Mouse (Mus musculus): ENCODE data around the gene E2f1. TPM values are rescaled to one million over a fixed set of nuclear protein-coding genes. Genes with fewer than 3 reads are reported as not detected.

Gene E2f1
- polyA plus RNA-seq, 1 experiment from 2014 or later, result 30.7 TPM

DNA sequence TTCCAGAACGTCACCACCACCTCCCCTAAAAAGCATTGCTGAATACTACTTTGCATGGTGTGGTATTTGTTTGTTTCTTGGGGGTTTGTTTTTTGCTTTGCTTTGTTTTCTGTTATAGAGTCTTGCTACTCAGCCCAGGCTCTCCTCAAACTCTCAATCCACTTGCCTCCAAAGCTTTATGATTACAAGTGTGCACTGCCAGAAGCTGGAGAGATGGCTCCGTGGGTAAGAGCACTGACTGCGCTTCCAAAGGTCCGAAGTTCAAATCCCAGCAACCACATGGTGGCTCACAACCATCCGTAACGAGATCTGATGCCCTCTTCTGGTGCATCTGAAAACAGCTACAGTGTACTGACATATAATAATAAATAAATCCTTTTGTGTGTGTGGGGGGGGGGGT, 30.9 kb upstream of the E2f1 start:
- no peak overlapping the region for H3K4me3 ChIP-seq
- ATAC-seq (ENCODE audit: low FRiP score), result no peak
- H3K27ac ChIP-seq, result no peak overlapping the region
- no peaks in the 10 kb centered on the region for H3K9me3 ChIP-seq (replicated peaks)
- H3K27me3 ChIP-seq, result no peaks in the 10 kb centered on the region
- WGBS, result 68% methylated on average over 6 of the region's 6 CpGs
- peaks cover 13% of the 10 kb centered on the region for H3K4me1 ChIP-seq
- H3K4me2 ChIP-seq (replicated peaks), result no peak overlapping the region
- no peak overlapping the region for H3K9ac ChIP-seq
- no peaks in the 10 kb centered on the region for H3K36me3 ChIP-seq

DNA sequence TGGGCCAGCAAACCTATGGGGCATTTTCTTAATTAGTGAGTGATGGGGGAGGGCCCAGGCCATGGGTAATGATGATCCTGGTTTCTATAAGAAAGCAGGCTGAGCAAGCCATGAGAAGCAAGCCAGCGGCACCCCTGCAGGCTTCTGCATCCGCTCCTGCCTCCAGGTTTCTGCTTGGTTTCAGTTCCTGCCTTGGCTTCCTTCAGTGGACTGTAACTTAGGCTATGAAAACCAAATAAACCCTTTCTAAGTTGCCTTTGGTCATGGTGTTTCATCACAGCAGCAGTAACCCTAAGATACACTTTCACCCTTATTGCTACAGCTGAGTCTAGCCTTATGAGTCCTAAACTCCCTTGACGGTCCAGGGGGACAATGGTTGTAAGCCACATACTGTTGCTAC, 27.7 kb upstream of the E2f1 start:
- Histone ChIP-seq H3K9me3 (replicated peaks) (no peaks in the 10 kb centered on the region), H3K9ac (no peak overlapping the region), H3K4me1 (peaks cover under 1% of the 10 kb centered on the region; the same call in 1 of the 2 replicates), H3K27ac (no peak overlapping the region), H3K4me2 (replicated peaks) (no peak overlapping the region), H3K27me3 (no peaks in the 10 kb centered on the region), H3K4me3 (no peak overlapping the region), H3K36me3 (peaks cover 13% of the 10 kb centered on the region; the same call in 1 of the 2 replicates)
- WGBS, result 92% methylated on average over 3 of the region's 3 CpGs
- no peak for ATAC-seq (ENCODE audit: low FRiP score)

DNA sequence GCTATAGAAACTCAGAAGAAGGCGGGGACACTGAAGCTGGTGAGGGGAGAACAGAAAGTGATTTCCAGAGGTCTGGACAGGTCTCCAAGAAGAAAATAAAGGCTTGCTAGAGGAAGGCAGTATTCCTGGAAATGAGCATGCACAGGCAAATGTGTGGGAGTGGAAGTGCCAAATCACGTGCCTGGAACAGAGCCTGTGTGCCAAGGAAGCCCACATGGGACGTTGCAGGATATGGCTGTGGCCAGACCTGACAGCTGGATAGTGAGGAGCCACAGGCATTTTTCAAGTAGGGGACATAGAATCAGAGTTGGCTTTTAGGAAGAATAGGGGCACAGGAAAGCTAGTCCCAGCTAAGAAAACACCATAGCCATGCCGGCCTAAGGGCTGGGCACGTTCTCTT, 26.1 kb upstream of the E2f1 start:
- ATAC-seq (ENCODE audit: low FRiP score), result no peak
- 78% methylated on average over 5 of the region's 5 CpGs for WGBS

DNA sequence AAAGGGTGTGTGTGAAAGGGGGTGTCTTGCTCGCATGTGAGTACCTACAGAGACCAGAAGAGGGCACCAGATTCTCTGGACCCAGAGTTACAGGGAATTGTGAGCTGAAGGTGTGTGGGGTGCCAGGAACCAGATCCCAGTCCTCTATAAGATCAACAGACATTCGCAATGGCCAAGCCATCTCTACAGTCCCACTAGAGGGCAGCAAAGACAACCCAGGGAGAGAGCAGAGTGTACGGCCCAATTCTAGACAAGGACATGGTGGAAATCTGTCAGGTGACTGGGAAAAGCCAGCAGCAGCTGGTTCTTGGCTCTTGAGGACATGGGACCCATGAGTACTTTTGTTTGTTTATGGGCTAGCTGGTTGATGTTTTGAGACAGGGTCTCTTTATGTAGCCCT, 23.3 kb upstream of the E2f1 start:
- H3K4me2 ChIP-seq (replicated peaks), result no peak overlapping the region
- no peaks in the 10 kb centered on the region for H3K9me3 ChIP-seq (replicated peaks)
- H3K36me3 ChIP-seq, result peaks cover 13% of the 10 kb centered on the region; the same call in 1 of the 2 replicates
- H3K27me3 ChIP-seq, result no peaks in the 10 kb centered on the region
- ATAC-seq (ENCODE audit: low FRiP score), result no peak
- H3K9ac ChIP-seq, result no peak overlapping the region
- H3K4me3 ChIP-seq, result no peak overlapping the region
- 61% methylated on average over 3 of the region's 3 CpGs for WGBS
- H3K4me1 ChIP-seq, result no peaks in the 10 kb centered on the region
- no peak overlapping the region for H3K27ac ChIP-seq

More for the DNA sequence above, 26.1 kb upstream of the E2f1 start:
- Histone ChIP-seq H3K9me3 (replicated peaks) (no peaks in the 10 kb centered on the region), H3K36me3 (peaks cover 13% of the 10 kb centered on the region; the same call in 1 of the 2 replicates), H3K27ac (no peak overlapping the region), H3K4me2 (replicated peaks) (no peak overlapping the region), H3K9ac (no peak overlapping the region), H3K27me3 (no peaks in the 10 kb centered on the region), H3K4me3 (no peak overlapping the region), H3K4me1 (no peaks in the 10 kb centered on the region)

DNA sequence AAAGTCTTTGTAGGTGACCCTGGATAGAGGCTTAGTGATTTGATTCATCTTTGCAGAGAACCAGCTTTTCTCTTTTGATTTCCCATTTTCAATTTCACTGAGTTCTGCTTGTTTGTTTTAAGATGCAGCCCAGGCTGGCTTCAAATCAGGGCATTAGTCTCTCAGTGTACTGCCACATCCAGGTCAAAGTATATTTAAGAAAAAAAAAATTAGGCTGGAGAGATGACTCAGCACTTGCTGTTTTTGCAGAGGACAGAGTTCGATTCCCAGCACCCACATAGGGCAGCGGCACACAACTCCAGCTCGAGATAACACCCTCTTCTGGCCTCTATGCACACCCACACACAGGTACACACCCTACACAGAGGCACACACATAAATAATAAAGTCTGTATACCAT, 21.5 kb upstream of the E2f1 start:
- H3K36me3 ChIP-seq, result peaks cover 13% of the 10 kb centered on the region; the same call in 1 of the 2 replicates
- H3K27ac ChIP-seq, result no peak overlapping the region
- no peaks in the 10 kb centered on the region for H3K4me1 ChIP-seq
- H3K9me3 ChIP-seq (replicated peaks), result no peaks in the 10 kb centered on the region
- H3K9ac ChIP-seq, result no peak overlapping the region
- ATAC-seq (ENCODE audit: low FRiP score), result no peak
- WGBS, result 90% methylated on average over 3 of the region's 3 CpGs
- H3K27me3 ChIP-seq, result no peaks in the 10 kb centered on the region
- no peak overlapping the region for H3K4me2 ChIP-seq (replicated peaks)
- H3K4me3 ChIP-seq, result no peak overlapping the region

DNA sequence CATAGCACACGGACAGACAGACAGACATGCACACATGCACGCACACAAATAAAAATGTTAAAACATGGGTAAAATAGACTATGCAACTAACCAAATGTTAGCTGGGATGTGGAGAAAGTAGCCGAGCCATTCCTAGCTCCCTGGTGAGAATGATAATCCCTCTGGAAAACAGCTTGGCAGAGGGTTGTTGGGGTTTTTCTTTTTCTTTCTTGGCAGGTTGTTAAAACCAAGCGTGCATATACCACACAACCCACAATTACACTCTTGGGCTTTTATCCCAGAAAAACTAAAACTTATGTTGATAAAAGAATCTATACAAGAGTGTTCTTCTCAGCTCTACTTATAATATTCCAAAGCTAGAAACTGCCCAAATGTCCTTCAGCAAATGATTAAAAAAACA, 19.4 kb upstream of the E2f1 start:
- peaks cover 17% of the 10 kb centered on the region for H3K4me1 ChIP-seq
- no peak overlapping the region for H3K9ac ChIP-seq
- no peaks in the 10 kb centered on the region for H3K9me3 ChIP-seq (replicated peaks)
- H3K4me2 ChIP-seq (replicated peaks), result no peak overlapping the region
- no peak for ATAC-seq (ENCODE audit: low FRiP score)
- no peaks in the 10 kb centered on the region for H3K27me3 ChIP-seq
- peaks cover 7% of the 10 kb centered on the region; the same call in 1 of the 2 replicates for H3K36me3 ChIP-seq
- H3K4me3 ChIP-seq, result no peak overlapping the region
- WGBS, result 81% methylated on average over 4 of the region's 4 CpGs
- H3K27ac ChIP-seq, result no peak overlapping the region

DNA sequence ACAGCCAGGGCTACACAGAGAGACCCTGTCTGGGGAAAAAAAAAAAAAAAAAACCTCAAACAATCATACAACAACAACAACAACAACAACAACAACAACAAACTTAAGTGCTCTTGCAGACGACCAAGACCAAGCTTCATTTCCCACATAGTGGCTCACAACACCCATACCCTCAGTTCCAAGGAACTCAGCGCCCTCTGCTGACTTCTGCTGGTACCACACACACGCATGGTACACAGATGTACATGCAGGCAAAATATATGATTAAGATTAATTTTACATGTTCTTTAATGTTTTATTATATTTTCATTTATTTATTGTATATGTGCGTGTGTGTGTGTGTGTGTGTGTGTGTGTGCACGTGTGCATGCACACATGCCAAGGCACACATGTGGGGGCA, 16.7 kb upstream of the E2f1 start:
- no peak for ATAC-seq (ENCODE audit: low FRiP score)
- Histone ChIP-seq H3K9ac (no peak overlapping the region), H3K27ac (no peak overlapping the region), H3K4me2 (replicated peaks) (no peak overlapping the region), H3K36me3 (no peaks in the 10 kb centered on the region; the same call in 1 of the 2 replicates), H3K27me3 (no peaks in the 10 kb centered on the region), H3K4me3 (no peak overlapping the region), H3K4me1 (peaks cover 21% of the 10 kb centered on the region), H3K9me3 (replicated peaks) (no peaks in the 10 kb centered on the region)
- WGBS, result 81% methylated on average over 5 of the region's 5 CpGs

DNA sequence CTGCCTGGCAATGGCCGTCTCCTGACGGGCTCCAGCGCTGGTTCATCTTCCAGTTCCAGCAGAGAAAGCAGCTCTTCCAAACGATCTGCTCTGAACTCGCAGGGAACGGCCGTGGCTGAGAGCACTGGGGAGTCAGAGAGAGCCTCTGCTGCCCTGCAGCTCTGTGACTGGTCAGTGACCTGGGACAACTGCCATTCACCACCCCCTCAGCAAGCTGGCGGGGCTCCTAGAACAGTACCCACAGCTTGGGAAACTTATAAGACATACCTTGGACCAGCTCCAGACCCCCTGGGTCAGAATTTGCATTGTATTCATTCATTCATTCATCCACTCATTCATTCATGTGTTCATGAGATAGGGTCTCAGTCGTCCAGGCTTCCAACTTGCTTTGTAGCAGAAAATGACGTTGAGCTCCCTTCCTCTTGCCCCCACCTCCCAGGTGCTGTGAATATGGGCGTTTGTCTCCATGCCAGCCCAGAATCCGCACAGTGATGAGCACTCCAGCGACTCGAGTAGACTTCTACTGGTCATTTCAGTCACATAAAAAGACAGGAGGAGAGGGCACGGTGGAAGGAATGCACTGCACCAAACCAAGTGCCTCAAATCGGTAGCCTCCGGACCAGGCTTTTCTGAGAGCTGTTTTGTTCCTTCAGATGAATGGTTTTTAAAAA, 15.4 kb upstream of the E2f1 start:
- no peak for ATAC-seq (ENCODE audit: low FRiP score)
- H3K4me3 ChIP-seq, result no peak overlapping the region
- peak overlapping the region; percentile 58; the same call in 1 of the 2 replicates for H3K27ac ChIP-seq
- peaks cover 21% of the 10 kb centered on the region for H3K4me1 ChIP-seq
- 68% methylated on average over 17 of the region's 17 CpGs for WGBS
- no peaks in the 10 kb centered on the region; the same call in 1 of the 2 replicates for H3K36me3 ChIP-seq
- H3K4me2 ChIP-seq (replicated peaks), result no peak overlapping the region
- no peaks in the 10 kb centered on the region for H3K9me3 ChIP-seq (replicated peaks)
- H3K27me3 ChIP-seq, result no peaks in the 10 kb centered on the region
- H3K9ac ChIP-seq, result no peak overlapping the region

DNA sequence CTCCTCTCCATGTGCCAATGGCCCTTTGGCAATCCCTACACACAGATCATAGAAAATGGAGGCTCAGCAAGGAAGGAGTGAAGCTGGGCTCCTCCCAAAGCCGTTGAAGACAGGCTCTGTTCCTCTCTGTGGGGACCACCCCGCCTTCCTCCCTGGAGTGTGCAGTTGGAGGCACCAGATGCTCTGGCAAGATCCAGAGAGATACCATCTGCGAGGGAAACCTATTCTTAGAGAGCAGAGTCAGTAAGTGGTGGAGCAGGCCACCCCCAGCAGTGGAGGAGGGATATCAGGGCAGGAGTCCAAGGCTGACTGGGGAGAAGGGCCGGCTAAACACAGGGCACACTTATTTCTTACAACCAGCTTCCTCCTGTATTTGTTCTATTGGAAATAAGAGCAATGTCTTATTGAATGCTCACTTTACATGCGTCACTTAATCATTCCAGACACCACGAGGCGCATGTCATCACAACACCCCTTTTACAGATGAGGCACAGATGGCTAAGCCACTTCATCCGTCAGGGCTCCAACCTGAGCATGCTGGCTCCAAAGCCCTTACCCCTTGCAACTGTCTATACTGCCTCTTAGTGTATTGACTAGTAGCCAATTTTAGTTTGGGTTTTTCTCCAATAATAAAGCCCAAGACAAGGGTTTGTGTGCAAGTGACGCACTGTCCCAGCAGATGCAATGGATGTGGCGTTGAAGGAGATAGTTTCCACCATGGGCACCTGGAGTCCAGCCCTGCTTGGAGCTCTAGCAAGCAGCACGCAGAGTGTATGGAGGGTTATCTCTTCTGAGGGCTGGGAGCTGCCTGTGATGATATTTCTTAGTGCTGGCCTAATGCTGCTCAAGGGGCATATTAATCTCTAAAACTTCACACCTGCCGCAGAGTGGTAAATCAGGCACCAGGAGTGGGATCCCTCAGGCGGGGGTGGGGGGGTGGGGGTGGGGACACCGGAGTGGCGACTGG, 14.5 kb upstream of the E2f1 start:
- no peaks in the 10 kb centered on the region for H3K27me3 ChIP-seq
- H3K9me3 ChIP-seq (replicated peaks), result no peaks in the 10 kb centered on the region
- no peaks in the 10 kb centered on the region; the same call in 1 of the 2 replicates for H3K36me3 ChIP-seq
- ATAC-seq (ENCODE audit: low FRiP score), result peak; percentile 62
- peak overlapping the region; percentile 58 for H3K27ac ChIP-seq
- no peak overlapping the region for H3K4me2 ChIP-seq (replicated peaks)
- H3K4me3 ChIP-seq, result no peak overlapping the region
- WGBS, result 59% methylated on average over 15 of the region's 15 CpGs
- no peak overlapping the region for H3K9ac ChIP-seq
- H3K4me1 ChIP-seq, result peaks cover 21% of the 10 kb centered on the region

DNA sequence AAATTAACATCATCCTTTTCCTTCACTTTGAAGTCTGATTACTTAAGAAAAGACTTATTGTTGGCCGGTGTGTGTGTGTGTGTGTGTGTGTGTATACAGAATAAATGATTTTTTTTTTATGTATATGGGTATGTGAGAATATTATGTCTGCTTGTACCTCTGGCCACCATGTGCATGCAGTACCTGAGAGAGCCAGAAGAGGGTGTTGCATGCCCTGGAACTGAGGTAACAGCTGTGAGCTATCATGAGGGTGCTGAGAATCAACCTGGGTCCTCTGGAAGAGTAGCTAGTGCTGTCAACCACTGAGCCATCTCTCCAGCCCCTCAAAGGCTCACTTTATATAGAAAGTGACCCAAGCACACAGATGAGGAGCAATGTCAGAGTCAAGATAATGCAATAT, 11.7 kb upstream of the E2f1 start:
- no peak overlapping the region for H3K4me3 ChIP-seq
- H3K27me3 ChIP-seq, result no peaks in the 10 kb centered on the region
- H3K4me1 ChIP-seq, result peaks cover 36% of the 10 kb centered on the region
- no peak overlapping the region for H3K27ac ChIP-seq
- H3K36me3 ChIP-seq, result no peaks in the 10 kb centered on the region; the same call in 1 of the 2 replicates
- no peak for ATAC-seq (ENCODE audit: low FRiP score)
- no peak overlapping the region for H3K4me2 ChIP-seq (replicated peaks)
- 95% methylated on average over 1 of the region's 1 CpGs for WGBS
- H3K9ac ChIP-seq, result no peak overlapping the region
- no peaks in the 10 kb centered on the region for H3K9me3 ChIP-seq (replicated peaks)

DNA sequence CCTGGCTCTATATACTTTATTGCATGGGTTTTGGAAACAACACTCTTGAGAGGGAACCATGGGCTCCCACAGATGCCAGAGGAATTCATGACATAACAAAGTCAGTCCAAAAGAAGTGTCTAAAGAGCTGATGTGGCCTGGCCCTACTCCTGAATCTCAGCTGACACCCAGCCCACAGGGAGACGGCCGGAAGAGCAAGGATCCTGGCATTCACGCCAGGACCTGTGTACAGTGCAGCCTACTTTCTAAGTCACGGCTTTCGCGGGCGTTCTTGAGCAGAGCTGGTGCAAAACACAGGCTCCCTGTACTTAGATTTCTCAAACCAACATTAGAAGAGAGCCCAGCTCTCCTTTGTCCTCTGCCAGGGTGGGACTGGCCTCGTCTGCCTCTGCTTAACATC, 10.9 kb upstream of the E2f1 start:
- Histone ChIP-seq H3K9me3 (replicated peaks) (no peaks in the 10 kb centered on the region), H3K4me2 (replicated peaks) (no peak overlapping the region), H3K4me3 (no peak overlapping the region), H3K9ac (no peak overlapping the region), H3K4me1 (peaks cover 35% of the 10 kb centered on the region), H3K36me3 (no peaks in the 10 kb centered on the region), H3K27ac (no peak overlapping the region), H3K27me3 (no peaks in the 10 kb centered on the region)
- 76% methylated on average over 8 of the region's 8 CpGs for WGBS
- no peak for ATAC-seq (ENCODE audit: low FRiP score)

DNA sequence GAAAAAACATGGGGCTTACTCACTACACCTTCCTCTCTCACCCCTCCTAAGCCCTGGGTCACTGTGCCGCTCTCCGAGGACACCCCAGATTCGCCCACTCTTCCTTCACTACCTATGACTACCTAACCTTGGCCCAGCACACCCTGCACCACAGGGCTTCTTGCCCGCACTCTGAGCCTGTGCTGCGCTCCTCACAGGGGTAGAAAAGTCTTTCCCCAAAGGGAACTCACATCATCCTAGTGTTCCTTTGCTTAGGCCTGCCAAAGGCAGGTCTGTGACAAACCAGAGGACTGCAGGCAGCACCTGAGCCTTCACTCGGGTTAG, 8.0 kb upstream of the E2f1 start:
- no peak overlapping the region for H3K4me3 ChIP-seq
- H3K4me1 ChIP-seq, result peaks cover 18% of the 10 kb centered on the region
- H3K36me3 ChIP-seq, result no peaks in the 10 kb centered on the region
- H3K4me2 ChIP-seq (replicated peaks), result no peak overlapping the region
- H3K9me3 ChIP-seq (replicated peaks), result no peaks in the 10 kb centered on the region
- H3K9ac ChIP-seq, result no peak overlapping the region
- H3K27ac ChIP-seq, result peak overlapping the region; percentile 75
- no peak for ATAC-seq (ENCODE audit: low FRiP score)
- WGBS, result 52% methylated on average over 6 of the region's 6 CpGs
- no peaks in the 10 kb centered on the region for H3K27me3 ChIP-seq

Measured in hindbrain, embryonic 12.5 days (tissue).